Mouse (Mus musculus): ENCODE measurements around the gene Sp100.

The Sp100 gene

DNA sequence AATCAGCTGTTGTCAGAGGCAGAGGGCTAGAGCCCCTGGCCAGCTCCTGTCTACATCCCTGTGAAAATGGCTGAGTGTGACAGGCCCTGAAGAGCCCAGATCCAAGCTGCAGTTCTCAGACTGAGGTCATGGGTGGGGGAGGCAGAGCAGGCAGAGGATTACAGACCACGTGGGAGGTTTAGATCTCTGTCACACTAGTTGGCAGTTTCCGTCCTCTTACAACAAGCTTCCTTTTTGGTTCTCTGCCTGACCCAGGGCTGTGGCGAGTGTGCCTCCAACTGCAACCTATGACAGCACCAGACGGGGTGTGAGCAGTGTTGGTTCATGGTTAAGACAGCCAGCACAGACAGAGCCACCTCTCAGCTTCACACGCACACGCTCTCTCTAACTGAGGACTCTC, 101.7 kb downstream of the Sp100 start:
- no peak for DNase-seq

DNA sequence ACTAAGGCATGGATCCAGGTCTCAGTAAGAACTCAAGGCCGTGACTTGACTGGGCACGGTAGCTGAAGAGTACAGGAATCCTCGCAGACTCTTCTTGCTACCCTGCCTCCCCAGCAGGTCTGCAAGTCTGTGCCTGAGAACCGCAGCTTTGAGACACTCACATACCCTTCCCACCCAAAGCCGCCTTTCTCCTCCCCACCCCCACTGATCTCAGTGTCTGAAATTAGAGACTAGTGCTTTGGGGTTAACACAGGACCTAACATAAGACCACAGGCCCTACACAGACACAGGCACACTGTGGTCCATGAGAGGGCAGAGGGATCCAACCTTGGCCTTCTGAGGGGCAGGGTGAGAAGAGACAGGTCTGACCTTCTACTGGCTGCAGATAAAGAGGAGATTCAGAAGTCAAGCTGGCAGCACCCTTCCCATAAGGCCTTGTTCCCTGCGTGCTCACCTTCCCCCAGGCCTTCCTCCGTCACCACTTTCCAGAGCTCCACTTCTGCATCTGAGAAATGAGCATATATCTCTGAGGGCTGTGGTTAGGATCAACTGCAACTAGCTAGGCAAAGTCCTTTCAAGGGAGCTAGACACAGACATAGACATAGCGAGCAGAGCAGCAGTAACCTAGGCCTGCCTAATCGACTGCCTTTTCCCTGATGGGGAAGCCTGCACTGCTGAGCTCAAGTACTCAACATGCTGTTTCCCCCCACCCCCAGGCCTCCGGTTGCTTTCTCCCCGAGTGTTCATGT, 102.3 kb downstream of the Sp100 start:
- no peak for DNase-seq

GRCm38 (mm10) chr1:85757531-85758230, 107.9 kb downstream of the Sp100 start:
- DNase-seq, result no peak

GRCm38 (mm10) chr1:85758231-85758968, 108.6 kb downstream of the Sp100 start:
- DNase-seq, result no peak

DNA sequence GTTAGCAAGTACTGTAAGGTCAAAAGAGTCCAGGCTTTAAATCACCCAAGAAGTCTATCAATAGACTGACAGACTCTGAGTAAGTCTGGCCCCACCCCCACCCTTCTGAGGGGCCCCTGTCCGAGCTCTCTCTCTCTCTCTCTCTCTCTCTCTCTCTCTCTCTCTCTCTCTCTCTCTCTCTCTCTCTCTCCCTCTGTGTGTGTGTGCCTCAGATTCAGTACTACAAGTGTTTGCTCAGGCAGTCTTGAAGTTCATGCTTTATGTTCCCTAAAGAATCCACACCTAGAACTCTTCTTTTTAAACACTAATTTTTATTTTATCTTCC, 109.1 kb downstream of the Sp100 start:
- no peak for DNase-seq

Measured in cerebellum, postnatal 25 days (tissue).